Mouse (Mus musculus) lung, embryonic 15.5 days (tissue): ENCODE results near the gene Mad1l1. TPM values are rescaled to one million over a fixed set of nuclear protein-coding genes. Genes with fewer than 3 reads are reported as not detected.
"Not testable (repeated sequence)": the region's sequence is repeated elsewhere in the genome, so short reads cannot be mapped to it uniquely, and the experiment has no call there.

Experiments used
- ATAC-seq: fragments of 200-750 bp; cut with Nextera tagmentation; 2 replicates; pipeline ENCODE4 v1.8.0; 2017; ENCODE audit warnings: moderate number of reproducible peaks, borderline replicate concordance; ENCODE audit not compliant: low FRiP score, low TSS enrichment; ENCODE audit errors: extremely low read depth
- H3K27ac ChIP-seq: fragments of 300-500 bp; sonication (generic); 2 replicates; pipeline ENCODE4 v1.5.1; 2015; ENCODE audit warnings: moderate library complexity, mild to moderate bottlenecking, inconsistent platforms
- H3K27me3 ChIP-seq: fragments of 300-500 bp; sonication (generic); 2 replicates; pipeline ENCODE4 v1.6.1; 2015; ENCODE audit warnings: inconsistent platforms
- H3K36me3 ChIP-seq: fragments of 300-500 bp; sonication (generic); 2 replicates; pipeline ENCODE4 v1.6.1; 2015; ENCODE audit warnings: inconsistent platforms
- H3K4me1 ChIP-seq: fragments of 300-500 bp; sonication (generic); 2 replicates; pipeline ENCODE4 v1.6.1; 2015; ENCODE audit warnings: inconsistent platforms
- H3K4me2 ChIP-seq: fragments of 300-500 bp; sonication (generic); 2 replicates; pipeline ENCODE4 v1.6.1; 2015; ENCODE audit warnings: inconsistent platforms, mild to moderate bottlenecking, moderate library complexity
- H3K4me3 ChIP-seq: fragments of 300-500 bp; sonication (generic); 2 replicates; pipeline ENCODE4 v1.5.1; 2015; ENCODE audit warnings: mild to moderate bottlenecking, inconsistent platforms
- H3K9ac ChIP-seq: fragments of 300-500 bp; sonication (generic); 2 replicates; pipeline ENCODE4 v1.6.1; 2015; ENCODE audit warnings: inconsistent platforms
- H3K9me3 ChIP-seq: fragments of 300-500 bp; sonication (generic); 2 replicates; pipeline ENCODE4 v1.6.1; 2016; ENCODE audit warnings: inconsistent platforms
- WGBS: fragments of 180-500 bp; shearing (Covaris S2); methylation state at CpG from one replicate; pipeline ENCODE4 v1.1.7; 2015; 5-methylcytosine and 5-hydroxymethylcytosine counted together
- polyA plus RNA-seq: library from polyadenylated mRNA; unstranded; fragments of >200 nt; fragmentation: Nextera tagmentation; extraction: Ambion mirVana; gene quantifications from 2 replicates; pipeline ENCODE4 v1.2.1, GENCODE M21; 2015

Mad1l1 gene
- polyA plus RNA-seq, 1 experiment from 2014 or later = 61.3 TPM

- H3K4me3 ChIP-seq = no peak overlapping the region
- no peak overlapping the region for H3K4me2 ChIP-seq
- H3K36me3 ChIP-seq = no peaks in the 10 kb centered on the region
- ATAC-seq = no peak
- no peaks in the 10 kb centered on the region for H3K4me1 ChIP-seq
- no peaks in the 10 kb centered on the region for H3K9me3 ChIP-seq
- H3K9ac ChIP-seq = no peak overlapping the region
- 45% methylated on average over 8 of the region's 8 CpGs for WGBS
- H3K27me3 ChIP-seq = no peaks in the 10 kb centered on the region
- no peak overlapping the region for H3K27ac ChIP-seq
Observed at GRCm38 (mm10) chr5:140006861-140007260, 314.5 kb downstream of the Mad1l1 start.

DNA sequence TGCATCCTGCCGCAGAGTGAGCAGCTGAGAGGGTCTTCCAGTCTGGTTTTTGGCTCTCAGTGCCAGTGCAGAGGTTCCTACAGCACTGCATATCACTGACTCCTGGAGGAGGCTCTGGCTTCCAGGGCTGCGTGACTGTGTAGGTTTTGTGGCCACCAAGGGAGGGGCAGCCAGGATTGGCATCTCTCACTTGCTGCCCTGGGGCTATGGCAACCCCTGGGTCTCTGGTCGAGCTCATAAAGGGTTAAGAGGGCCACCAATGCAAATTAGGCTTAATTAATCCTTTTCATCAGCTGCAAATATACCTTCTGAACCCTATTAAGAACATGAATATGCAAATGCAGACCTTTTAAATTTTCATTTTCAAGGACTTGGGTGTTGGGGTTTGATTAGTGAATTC, 318.8 kb downstream of the Mad1l1 start:
- no peak for ATAC-seq
- no peak overlapping the region for H3K27ac ChIP-seq
- no peaks in the 10 kb centered on the region for H3K36me3 ChIP-seq
- H3K9me3 ChIP-seq = no peaks in the 10 kb centered on the region
- no peak overlapping the region for H3K4me3 ChIP-seq
- WGBS = 57% methylated on average over 3 of the region's 3 CpGs
- no peaks in the 10 kb centered on the region for H3K27me3 ChIP-seq
- H3K9ac ChIP-seq = no peak overlapping the region
- H3K4me2 ChIP-seq = no peak overlapping the region
- H3K4me1 ChIP-seq = no peaks in the 10 kb centered on the region

GRCm38 (mm10) chr5:139998916-139999315, 322.4 kb downstream of the Mad1l1 start:
- no peak overlapping the region for H3K4me2 ChIP-seq

DNA sequence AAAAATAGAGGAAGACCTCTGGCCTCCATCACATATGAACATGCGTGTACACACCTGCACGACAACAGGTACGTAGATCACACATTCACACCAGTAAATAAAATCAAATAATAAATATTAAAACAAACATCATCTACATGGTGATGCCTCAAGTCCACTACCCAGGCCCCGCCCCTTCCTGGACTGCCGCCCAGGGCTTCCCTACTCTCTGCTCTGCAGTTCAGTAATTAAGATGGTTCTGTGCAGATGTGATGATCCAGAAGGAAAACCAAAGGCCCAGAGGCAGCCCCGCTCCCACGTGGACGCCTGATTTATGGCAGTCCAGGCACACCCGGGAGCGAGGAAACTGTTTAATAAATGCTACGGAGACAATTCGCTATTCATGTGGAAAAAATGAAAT, 323.0 kb downstream of the Mad1l1 start:
- H3K27ac ChIP-seq, H3K9ac ChIP-seq, H3K9me3 ChIP-seq, H3K36me3 ChIP-seq, H3K4me1 ChIP-seq, H3K4me2 ChIP-seq, H3K27me3 ChIP-seq, H3K4me3 ChIP-seq: not testable (repeated sequence)
- peak; percentile 27; the same call in 1 of the 2 replicates for ATAC-seq
- 62% methylated on average over 12 of the region's 12 CpGs for WGBS

More at GRCm38 (mm10) chr5:139998916-139999315, 322.4 kb downstream of the Mad1l1 start:
- Histone ChIP-seq H3K36me3 (no peaks in the 10 kb centered on the region), H3K9ac (no peak overlapping the region), H3K4me3 (no peak overlapping the region), H3K27ac (no peak overlapping the region), H3K27me3 (no peaks in the 10 kb centered on the region), H3K4me1 (no peaks in the 10 kb centered on the region), H3K9me3 (no peaks in the 10 kb centered on the region)
- no peak for ATAC-seq
- WGBS = 18% methylated on average over 6 of the region's 6 CpGs

GRCm38 (mm10) chr5:139991531-139991930, 329.8 kb downstream of the Mad1l1 start:
- H3K36me3 ChIP-seq = no peaks in the 10 kb centered on the region
- 87% methylated on average over 3 of the region's 3 CpGs for WGBS
- no peak for ATAC-seq

GRCm38 (mm10) chr5:139985073-139985746, 336.1 kb downstream of the Mad1l1 start:
- H3K4me2 ChIP-seq = no peak overlapping the region

More at GRCm38 (mm10) chr5:139991531-139991930, 329.8 kb downstream of the Mad1l1 start:
- Histone ChIP-seq H3K4me1 (no peaks in the 10 kb centered on the region), H3K9ac (no peak overlapping the region), H3K27me3 (no peaks in the 10 kb centered on the region), H3K4me2 (no peak overlapping the region), H3K9me3 (no peaks in the 10 kb centered on the region), H3K27ac (no peak overlapping the region), H3K4me3 (no peak overlapping the region)

GRCm38 (mm10) chr5:139981976-139982375, 339.4 kb downstream of the Mad1l1 start:
- H3K27me3 ChIP-seq = no peaks in the 10 kb centered on the region
- H3K4me2 ChIP-seq = no peak overlapping the region
- H3K27ac ChIP-seq = no peak overlapping the region
- WGBS = 90% methylated on average over 1 of the region's 1 CpGs
- no peaks in the 10 kb centered on the region for H3K4me1 ChIP-seq
- H3K9me3 ChIP-seq = no peaks in the 10 kb centered on the region
- no peak overlapping the region for H3K9ac ChIP-seq
- no peaks in the 10 kb centered on the region for H3K36me3 ChIP-seq
- no peak overlapping the region for H3K4me3 ChIP-seq
- ATAC-seq = no peak

More at GRCm38 (mm10) chr5:139985073-139985746, 336.1 kb downstream of the Mad1l1 start:
- no peak overlapping the region for H3K27ac ChIP-seq
- WGBS = 28% methylated on average over 18 of the region's 18 CpGs
- no peaks in the 10 kb centered on the region for H3K9me3 ChIP-seq
- no peak overlapping the region for H3K4me3 ChIP-seq
- no peaks in the 10 kb centered on the region for H3K27me3 ChIP-seq
- no peak for ATAC-seq
- no peak overlapping the region for H3K9ac ChIP-seq
- H3K4me1 ChIP-seq = no peaks in the 10 kb centered on the region
- no peaks in the 10 kb centered on the region for H3K36me3 ChIP-seq

DNA sequence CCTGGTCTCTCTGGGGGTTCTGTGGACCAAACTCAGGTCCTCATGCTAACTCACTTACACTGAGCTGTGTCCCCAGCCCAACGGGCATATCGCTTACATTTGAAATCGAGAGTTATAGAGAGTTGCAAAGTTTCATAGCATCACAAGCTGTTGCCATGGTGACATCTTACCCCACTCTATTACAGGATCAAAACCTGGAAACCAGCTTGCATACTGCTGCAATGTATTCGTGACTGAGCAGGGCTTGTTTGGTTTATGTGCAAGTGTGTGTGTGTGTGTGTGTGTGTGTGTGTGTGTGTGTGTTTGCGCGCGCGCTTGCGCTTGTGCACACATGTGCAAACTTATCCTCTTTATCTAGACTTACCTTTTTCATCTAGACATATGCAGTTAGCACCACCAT, 342.0 kb downstream of the Mad1l1 start:
- no peak for ATAC-seq
- H3K9ac ChIP-seq = no peak overlapping the region
- H3K4me1 ChIP-seq = no peaks in the 10 kb centered on the region
- no peak overlapping the region for H3K4me2 ChIP-seq
- no peak overlapping the region for H3K27ac ChIP-seq
- no peak overlapping the region for H3K4me3 ChIP-seq
- no peaks in the 10 kb centered on the region for H3K36me3 ChIP-seq
- WGBS = 78% methylated on average over 9 of the region's 9 CpGs
- no peaks in the 10 kb centered on the region for H3K27me3 ChIP-seq
- no peaks in the 10 kb centered on the region for H3K9me3 ChIP-seq

DNA sequence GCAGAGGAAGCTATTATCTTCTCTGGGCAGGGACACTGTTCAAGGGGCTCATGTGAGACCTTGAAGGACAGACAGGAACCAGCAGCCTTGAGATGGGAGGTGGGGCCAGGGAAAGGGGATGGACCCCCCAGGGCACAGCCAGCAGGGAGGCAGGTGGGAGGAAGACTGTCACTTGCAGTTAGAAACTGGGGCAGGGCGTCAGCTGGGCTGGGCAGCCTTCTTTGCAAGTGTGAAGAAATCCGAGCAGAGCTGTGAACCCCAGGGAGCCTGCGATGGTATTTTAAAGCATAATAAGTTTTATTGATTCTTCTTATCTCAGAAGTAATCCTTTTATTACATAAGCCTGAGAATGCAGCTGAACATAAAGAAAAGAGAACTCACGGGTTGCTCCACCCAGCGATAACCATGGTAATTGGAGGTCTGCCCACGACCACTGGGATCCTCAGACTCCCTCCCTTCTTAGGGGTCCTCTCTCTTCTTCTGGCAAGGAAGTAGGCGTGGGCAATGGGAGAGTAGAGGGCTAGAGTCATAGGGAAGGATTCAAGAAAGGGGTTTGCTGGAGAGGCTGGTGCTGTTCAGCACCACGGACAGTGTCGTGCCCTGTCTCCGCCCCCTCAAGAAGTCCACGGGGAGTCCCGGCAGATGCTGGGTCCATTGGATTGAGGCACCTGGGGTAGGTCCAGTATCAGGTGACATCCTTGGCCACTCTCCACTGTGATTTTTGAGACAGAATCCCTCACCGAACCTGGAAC, 342.7 kb downstream of the Mad1l1 start:
- 4% methylated on average over 13 of the region's 13 CpGs for WGBS
- Histone ChIP-seq H3K4me2 (no peak overlapping the region), H3K27me3 (peaks cover under 1% of the 10 kb centered on the region; the same call in 1 of the 2 replicates), H3K27ac (no peak overlapping the region), H3K4me1 (no peaks in the 10 kb centered on the region), H3K9ac (no peak overlapping the region), H3K9me3 (no peaks in the 10 kb centered on the region), H3K36me3 (no peaks in the 10 kb centered on the region), H3K4me3 (no peak overlapping the region)
- no peak for ATAC-seq

GRCm38 (mm10) chr5:139977476-139977875, 343.9 kb downstream of the Mad1l1 start:
- no peaks in the 10 kb centered on the region for H3K36me3 ChIP-seq
- H3K27ac ChIP-seq = no peak overlapping the region
- no peaks in the 10 kb centered on the region for H3K4me1 ChIP-seq
- ATAC-seq = no peak
- H3K4me2 ChIP-seq = no peak overlapping the region
- no peak overlapping the region for H3K4me3 ChIP-seq
- H3K9me3 ChIP-seq = no peaks in the 10 kb centered on the region
- 23% methylated on average over 8 of the region's 8 CpGs for WGBS
- peaks cover 13% of the 10 kb centered on the region; the same call in 1 of the 2 replicates for H3K27me3 ChIP-seq
- no peak overlapping the region for H3K9ac ChIP-seq

DNA sequence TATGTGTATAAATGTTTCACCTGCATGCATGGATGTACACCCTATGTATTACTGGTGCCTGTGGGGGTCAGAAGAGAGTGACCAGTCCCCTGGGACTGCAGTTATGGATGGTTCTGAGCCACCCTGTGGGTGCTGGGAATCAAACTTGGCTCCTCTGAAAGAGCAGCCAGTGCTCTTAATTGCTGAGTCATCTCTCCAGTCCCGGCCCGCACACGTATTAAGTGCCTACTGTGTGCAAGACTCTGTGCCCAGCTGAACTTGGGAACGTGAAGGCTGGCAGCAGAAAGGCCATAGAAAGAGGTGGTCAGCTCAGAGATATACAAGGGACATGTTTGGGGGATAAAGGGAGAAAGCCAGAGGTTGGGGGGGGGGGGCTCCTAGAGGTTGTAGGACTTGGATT, 344.8 kb downstream of the Mad1l1 start:
- Histone ChIP-seq H3K27me3 (peaks cover 22% of the 10 kb centered on the region; the same call in 1 of the 2 replicates), H3K36me3 (no peaks in the 10 kb centered on the region), H3K4me1 (no peaks in the 10 kb centered on the region), H3K9ac (no peak overlapping the region), H3K4me3 (no peak overlapping the region), H3K9me3 (no peaks in the 10 kb centered on the region), H3K4me2 (no peak overlapping the region), H3K27ac (no peak overlapping the region)
- no peak for ATAC-seq
- WGBS = 70% methylated on average over 4 of the region's 4 CpGs

DNA sequence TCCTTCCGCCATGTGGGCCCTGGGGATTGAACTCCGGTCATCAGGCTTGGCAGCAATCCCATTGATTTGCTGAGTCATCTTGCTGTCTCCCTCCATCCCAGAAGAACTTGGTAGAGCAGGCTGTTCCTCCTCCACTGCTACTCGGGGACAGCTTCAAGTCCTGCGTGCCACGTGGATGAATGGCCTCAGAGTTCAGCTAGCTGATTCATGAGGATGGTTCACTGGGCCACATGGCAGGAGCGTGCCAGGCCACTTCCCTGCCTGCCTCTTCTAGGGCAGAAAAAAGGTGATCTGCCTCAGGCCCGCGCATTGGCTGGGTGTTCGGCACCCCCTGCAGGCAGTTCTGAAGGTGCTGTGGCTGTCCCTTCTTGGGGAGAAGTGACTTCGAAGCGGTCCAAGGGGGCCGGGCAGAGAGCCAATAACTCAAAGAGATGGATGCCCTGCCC, 351.1 kb downstream of the Mad1l1 start:
- Histone ChIP-seq H3K9me3 (no peaks in the 10 kb centered on the region), H3K36me3 (no peaks in the 10 kb centered on the region), H3K4me2 (no peak overlapping the region), H3K27me3 (peaks cover 24% of the 10 kb centered on the region; the same call in 1 of the 2 replicates), H3K4me3 (no peak overlapping the region), H3K4me1 (peaks cover 7% of the 10 kb centered on the region; the same call in 1 of the 2 replicates), H3K9ac (no peak overlapping the region), H3K27ac (no peak overlapping the region)
- WGBS = 34% methylated on average over 12 of the region's 12 CpGs
- no peak for ATAC-seq
